Mouse (Mus musculus) CH12.LX (cell line): ENCODE measurements around the gene Jun. TPM values are rescaled to one million over a fixed set of nuclear protein-coding genes. Genes with fewer than 3 reads are reported as not detected.

ENCODE experiments used
- NRF1 ChIP-seq: IDR thresholded peaks from 2 replicates; pipeline ENCODE4 v1.6.1; 2014; ENCODE audit warnings: low read depth, mild to moderate bottlenecking, inconsistent platforms, low read length, improper control_type of control experiment, moderate library complexity
- polyA plus RNA-seq: library from polyadenylated mRNA; unstranded; fragments of >175 nt; gene quantifications from 2 replicates; pipeline ENCODE4 v1.2.1, GENCODE M21; 2012; ENCODE audit warnings: low read depth; ENCODE audit not compliant: insufficient read length
- total RNA-seq, 2 experiments: library from RNA; depleted of rRNA; stranded (reverse); fragments of 300-350 nt in 1 of 2; fragments of >200 nt in 1 of 2; gene quantifications; 2 replicates each; pipeline ENCODE4 v1.2.3; 2012 to 2014

Gene Jun
- total and polyA plus RNA-seq, 3 experiments, result 7.2 to 15.0 (median 10.4) TPM

DNA sequence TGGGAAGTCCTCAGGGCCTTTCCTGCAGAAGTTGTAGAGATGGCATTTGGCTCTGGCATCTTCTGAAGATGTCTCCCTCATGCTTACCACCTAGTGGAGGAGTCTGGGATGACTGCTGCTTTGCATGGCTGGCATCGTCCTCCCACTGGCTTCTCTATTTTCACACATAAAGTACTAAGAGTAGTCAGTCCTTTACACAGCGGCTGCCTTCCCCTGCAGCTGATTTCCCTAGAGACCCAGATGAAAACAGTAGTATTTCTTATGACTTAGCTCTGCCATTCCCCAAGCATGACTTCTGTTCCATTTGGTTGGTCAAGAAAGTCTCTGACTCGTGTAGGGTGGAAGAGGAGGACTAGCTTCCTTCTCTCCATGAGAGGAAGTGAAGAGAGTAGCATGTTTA is 52.8 kb downstream of the Jun start (continued):
- no peak for TF ChIP-seq NRF1

Other genes with a start within 250 kb of the Jun start
- gene Eqtn, start 123.4 kb downstream of the Jun start, total RNA-seq (2012; rRNA removed), result not detected in 2 replicates
- 0.23 TPM in 1 of 2 replicates, not detected in the other for gene Eqtn, start 123.4 kb downstream of the Jun start, total RNA-seq (2014; rRNA removed)
- 0.50 and 0.52 TPM in 2 replicates for gene Eqtn, start 123.4 kb downstream of the Jun start, polyA plus RNA-seq
- 13.7 and 14.2 TPM in 2 replicates for gene Mysm1, start 73.1 kb downstream of the Jun start, total RNA-seq (2012; rRNA removed)
- gene Mysm1, start 73.1 kb downstream of the Jun start, total RNA-seq (2014; rRNA removed), result 15.3 and 20.0 TPM in 2 replicates
- gene Mysm1, start 73.1 kb downstream of the Jun start, polyA plus RNA-seq, result 10.5 and 11.5 TPM in 2 replicates